Mouse (Mus musculus) brain, embryonic 14.5 days (tissue): Measurements from ENCODE around the gene Ip6k2.

Experiments
- CTCF ChIP-seq: fragments of 200-500 bp; IDR thresholded peaks from 2 replicates; pipeline ENCODE4 v1.5.1; 2012; ENCODE audit warnings: inconsistent platforms, mild to moderate bottlenecking, moderate library complexity, borderline replicate concordance; ENCODE audit not compliant: insufficient read depth, insufficient read length; ENCODE audit errors: extremely low read depth
- POLR2A ChIP-seq: fragments of 200-500 bp; IDR thresholded peaks from 2 replicates; pipeline ENCODE4 v1.6.1; 2012; ENCODE audit warnings: mild to moderate bottlenecking, inconsistent platforms, borderline replicate concordance; ENCODE audit not compliant: poor library complexity, insufficient read depth, insufficient read length, severe bottlenecking; ENCODE audit errors: extremely low read depth

DNA sequence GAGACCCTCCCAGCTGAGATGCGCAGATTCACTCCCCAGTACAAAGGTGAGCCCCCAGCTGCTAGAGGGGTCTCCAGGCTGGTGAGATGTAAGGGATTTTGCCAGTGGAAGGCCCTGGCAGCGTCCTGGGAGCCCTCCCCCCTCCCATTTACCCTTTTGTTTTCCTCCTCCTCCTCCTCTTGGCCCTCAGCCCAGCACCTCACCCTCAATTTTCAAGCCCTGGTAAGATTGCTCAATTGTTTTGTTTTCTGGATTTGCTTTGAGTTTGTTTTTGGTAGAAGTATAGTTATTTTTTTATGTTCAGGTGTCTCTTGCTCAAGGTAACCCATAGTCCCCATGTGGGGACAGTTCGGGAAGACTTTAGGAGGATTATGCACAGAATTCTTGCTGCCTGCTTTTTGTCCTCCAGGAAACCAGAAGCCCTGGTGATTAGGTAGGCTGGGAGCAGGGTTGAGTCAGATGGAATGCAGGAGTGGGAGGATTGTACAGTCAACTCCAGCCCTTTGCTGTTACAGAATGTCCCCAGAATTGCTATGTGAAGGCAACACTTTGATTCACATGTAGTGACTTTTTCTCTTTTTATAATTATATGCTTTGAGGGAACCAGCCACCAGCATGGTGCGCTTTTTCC is 12.9 kb downstream of the Ip6k2 start:
- TF ChIP-seq CTCF (no peak), POLR2A (no peak)
